Mouse (Mus musculus) neural tube, embryonic 14.5 days (tissue): ENCODE data around the gene Nlrp4f. TPM values are rescaled to one million over a fixed set of nuclear protein-coding genes. Genes with fewer than 3 reads are reported as not detected.

Experiments
- ATAC-seq: fragments of 200-750 bp; cut with Nextera tagmentation; 2 replicates; pipeline ENCODE4 v1.8.0; 2017; ENCODE audit warnings: low read depth, mild to moderate bottlenecking, moderate TSS enrichment, moderate library complexity
- H3K27ac ChIP-seq: fragments of 300-500 bp; sonication (generic); 2 replicates; pipeline ENCODE4 v1.5.1; 2014; ENCODE audit warnings: low read depth, mild to moderate bottlenecking, control low read depth, low read length, moderate library complexity, mixed read lengths
- H3K27me3 ChIP-seq: fragments of 300-500 bp; sonication (generic); 2 replicates; pipeline ENCODE4 v1.6.1; 2014; ENCODE audit warnings: low read length; ENCODE audit not compliant: control insufficient read depth, insufficient read depth
- H3K36me3 ChIP-seq: fragments of 300-500 bp; sonication (generic); 2 replicates; pipeline ENCODE4 v1.6.1; 2014; ENCODE audit warnings: low read length, mixed read lengths; ENCODE audit not compliant: control insufficient read depth, insufficient read depth
- H3K4me1 ChIP-seq: fragments of 300-500 bp; sonication (generic); 2 replicates; pipeline ENCODE4 v1.6.1; 2014; ENCODE audit warnings: low read length; ENCODE audit not compliant: control insufficient read depth, insufficient read depth
- H3K4me2 ChIP-seq: fragments of 300-500 bp; sonication (generic); 2 replicates; pipeline ENCODE4 v1.6.1; 2014; ENCODE audit warnings: mild to moderate bottlenecking, low read depth, low read length, control low read depth
- H3K4me3 ChIP-seq: fragments of 300-500 bp; sonication (generic); 2 replicates; pipeline ENCODE4 v1.5.1; 2014; ENCODE audit warnings: low read depth, low read length, control low read depth, mixed read lengths
- H3K9ac ChIP-seq: fragments of 300-500 bp; sonication (generic); replicated peaks from 2 replicates; pipeline ENCODE4 v1.6.1; 2014; ENCODE audit warnings: low read depth, mild to moderate bottlenecking, control low read depth, low read length, mixed read lengths
- H3K9me3 ChIP-seq: fragments of 300-500 bp; sonication (generic); 2 replicates; pipeline ENCODE4 v1.6.1; 2016; ENCODE audit warnings: low read length; ENCODE audit not compliant: control insufficient read depth
- WGBS: fragments of 180-500 bp; shearing (Covaris S2); extraction: QIAGEN DNeasy Blood & Tissue Kit; methylation state at CpG from one replicate; pipeline ENCODE4 v1.1.7; 2014; 5-methylcytosine and 5-hydroxymethylcytosine counted together
- polyA plus RNA-seq: library from polyadenylated mRNA; unstranded; fragments of >200 nt; fragmentation: Nextera tagmentation; extraction: Ambion mirVana; gene quantifications from 2 replicates; pipeline ENCODE4 v1.2.1, GENCODE M21; 2014

The Nlrp4f gene
- 0.27 and 0.63 TPM in 2 replicates for polyA plus RNA-seq

GRCm38 (mm10) chr13:65205877-65206276 lies at the start of gene Nlrp4f:
Gene Nlrp4f, minus strand, starts transcription at chr13:65205977.
- no peaks in the 10 kb centered on the region for H3K4me1 ChIP-seq
- H3K27ac ChIP-seq = no peak within 1 kb of the TSS
- H3K27me3 ChIP-seq = no peaks in the 10 kb centered on the region
- ATAC-seq = no peak
- no peak within 1 kb of the TSS for H3K4me2 ChIP-seq
- no peaks in the 10 kb centered on the region for H3K9me3 ChIP-seq
- no peak within 1 kb of the TSS for H3K4me3 ChIP-seq
- 79% methylated on average over 10 of the region's 10 CpGs for WGBS
- H3K9ac ChIP-seq = no peak within 1 kb of the TSS
- no peaks in the 10 kb centered on the region for H3K36me3 ChIP-seq

GRCm38 (mm10) chr13:65243273-65243672 lies 37.5 kb upstream of the Nlrp4f start:
- Histone ChIP-seq H3K9ac (no peak overlapping the region), H3K4me2 (no peak overlapping the region), H3K4me1 (peaks cover 11% of the 10 kb centered on the region), H3K9me3 (peaks cover 9% of the 10 kb centered on the region; the same call in 1 of the 2 replicates), H3K4me3 (no peak overlapping the region), H3K27ac (no peak overlapping the region), H3K27me3 (no peaks in the 10 kb centered on the region), H3K36me3 (no peaks in the 10 kb centered on the region)
- WGBS = 93% methylated on average over 4 of the region's 4 CpGs
- no peak for ATAC-seq

GRCm38 (mm10) chr13:65242319-65242787 lies 36.6 kb upstream of the Nlrp4f start:
- Histone ChIP-seq H3K4me3 (peak overlapping the region; percentile 67), H3K9me3 (peaks cover 7% of the 10 kb centered on the region; the same call in 1 of the 2 replicates), H3K9ac (peak overlapping the region; percentile 67; the same call in 1 of the 2 replicates), H3K36me3 (no peaks in the 10 kb centered on the region), H3K27me3 (no peaks in the 10 kb centered on the region), H3K4me1 (peaks cover 11% of the 10 kb centered on the region), H3K27ac (no peak overlapping the region), H3K4me2 (peak overlapping the region; percentile 100)
- 38% methylated on average over 27 of the region's 27 CpGs for WGBS
- ATAC-seq = no peak

- Histone ChIP-seq H3K36me3 (no peaks in the 10 kb centered on the region), H3K27me3 (no peaks in the 10 kb centered on the region), H3K4me2 (peak overlapping the region; percentile 100), H3K9me3 (peaks cover 7% of the 10 kb centered on the region; the same call in 1 of the 2 replicates), H3K4me1 (peaks cover 11% of the 10 kb centered on the region), H3K27ac (peak overlapping the region; percentile 92; the same call in 1 of the 2 replicates), H3K9ac (peak overlapping the region; percentile 67), H3K4me3 (peak overlapping the region; percentile 67)
- ATAC-seq = no peak; the same call in 1 of the 2 replicates
- WGBS = 2% methylated on average over 50 of the region's 51 CpGs
These were observed 36.0 kb upstream of the Nlrp4f start for GRCm38 (mm10) chr13:65241627-65242318.

GRCm38 (mm10) chr13:65241099-65241626 lies 35.4 kb upstream of the Nlrp4f start:
- WGBS = under 1% methylated on average over 45 of the region's 45 CpGs
- Histone ChIP-seq H3K4me2 (peak overlapping the region; percentile 100), H3K27ac (peak overlapping the region; percentile 92), H3K36me3 (no peaks in the 10 kb centered on the region), H3K9me3 (peaks cover 7% of the 10 kb centered on the region; the same call in 1 of the 2 replicates), H3K4me1 (peaks cover 11% of the 10 kb centered on the region), H3K9ac (peak overlapping the region; percentile 67), H3K27me3 (no peaks in the 10 kb centered on the region), H3K4me3 (peak overlapping the region; percentile 67)
- peak; percentile 90 for ATAC-seq

GRCm38 (mm10) chr13:65240509-65241098 lies 34.8 kb upstream of the Nlrp4f start:
- Histone ChIP-seq H3K27ac (peak overlapping the region; percentile 92), H3K4me1 (peaks cover 11% of the 10 kb centered on the region), H3K36me3 (no peaks in the 10 kb centered on the region), H3K4me2 (peak overlapping the region; percentile 100), H3K27me3 (no peaks in the 10 kb centered on the region), H3K9ac (peak overlapping the region; percentile 71), H3K4me3 (peak overlapping the region; percentile 67), H3K9me3 (peaks cover 6% of the 10 kb centered on the region; the same call in 1 of the 2 replicates)
- ATAC-seq = peak; percentile 97
- WGBS = 2% methylated on average over 28 of the region's 28 CpGs

GRCm38 (mm10) chr13:65237211-65237610 lies 31.4 kb upstream of the Nlrp4f start:
- Histone ChIP-seq H3K4me3 (no peak overlapping the region), H3K27ac (no peak overlapping the region), H3K9me3 (no peaks in the 10 kb centered on the region), H3K27me3 (no peaks in the 10 kb centered on the region), H3K4me1 (peaks cover 5% of the 10 kb centered on the region), H3K4me2 (no peak overlapping the region), H3K9ac (no peak overlapping the region), H3K36me3 (no peaks in the 10 kb centered on the region)
- ATAC-seq = no peak
- 72% methylated on average over 9 of the region's 9 CpGs for WGBS

- no peaks in the 10 kb centered on the region for H3K4me1 ChIP-seq
- H3K9me3 ChIP-seq = no peaks in the 10 kb centered on the region
- no peak overlapping the region for H3K4me3 ChIP-seq
- H3K36me3 ChIP-seq = no peaks in the 10 kb centered on the region
- H3K27me3 ChIP-seq = no peaks in the 10 kb centered on the region
- H3K27ac ChIP-seq = no peak overlapping the region
- WGBS = 91% methylated on average over 2 of the region's 2 CpGs
- no peak for ATAC-seq
- no peak overlapping the region for H3K9ac ChIP-seq
- H3K4me2 ChIP-seq = no peak overlapping the region
These were observed 20.9 kb upstream of the Nlrp4f start for GRCm38 (mm10) chr13:65226657-65227056.

GRCm38 (mm10) chr13:65225945-65226344 lies 20.2 kb upstream of the Nlrp4f start:
- H3K9me3 ChIP-seq = no peaks in the 10 kb centered on the region
- no peaks in the 10 kb centered on the region for H3K27me3 ChIP-seq
- 69% methylated on average over 6 of the region's 6 CpGs for WGBS
- no peaks in the 10 kb centered on the region for H3K36me3 ChIP-seq
- H3K9ac ChIP-seq = no peak overlapping the region
- no peaks in the 10 kb centered on the region for H3K4me1 ChIP-seq
- H3K4me2 ChIP-seq = no peak overlapping the region
- no peak overlapping the region for H3K4me3 ChIP-seq
- H3K27ac ChIP-seq = no peak overlapping the region
- no peak for ATAC-seq
